Mouse (Mus musculus) lung, postnatal 25 days (tissue): ENCODE measurements at regions not wholly inside any gene's neighbourhood (a gene's known extent, or its start where the extent isn't known, plus 50 kb on each side); places are given as distances from the start of the nearest gene placed in this dataset.

ENCODE experiments used
- DNase-seq: peaks from one replicate; pipeline ENCODE4 v3.0.0; 2022; ENCODE audit warnings: low spot score

DNA sequence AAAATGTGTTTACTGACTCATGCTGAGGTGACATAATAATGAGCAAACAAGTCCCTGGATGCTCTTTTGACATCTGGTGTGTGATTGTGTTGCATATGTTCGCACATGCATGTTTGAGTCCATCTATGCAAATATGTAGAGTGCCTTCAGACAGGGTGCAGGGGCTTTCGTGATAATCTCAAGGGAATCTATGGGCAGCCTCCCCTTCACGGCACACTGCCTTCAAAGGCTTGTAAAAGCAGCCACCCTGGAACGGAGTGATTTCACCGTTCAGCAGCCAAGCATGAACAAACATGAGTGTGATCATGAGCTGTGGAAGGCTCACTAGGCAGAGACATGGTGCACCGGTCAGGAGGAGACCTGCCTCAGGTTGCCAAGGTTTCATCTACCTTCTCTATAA is 57.1 kb upstream of the Mbip start:
- DNase-seq, result no peak

GRCm38 (mm10) chr12:56402137-56402536 is 56.4 kb upstream of the Mbip start:
- no peak for DNase-seq
